Mouse (Mus musculus) intestine, embryonic 16.5 days (tissue): ENCODE results near the gene Capn15. TPM values are rescaled to one million over a fixed set of nuclear protein-coding genes. Genes with fewer than 3 reads are reported as not detected.
A peak's percentile ranks its signal among the peaks of the same experiment; 100 is the strongest.

Source experiments
- ATAC-seq: fragments of 200-750 bp; cut with Nextera tagmentation; 2 replicates; pipeline ENCODE4 v1.8.0; 2017; ENCODE audit warnings: moderate TSS enrichment, moderate library complexity
- H3K27ac ChIP-seq: fragments of 300-500 bp; sonication (generic); 2 replicates; pipeline ENCODE4 v1.5.1; 2014; ENCODE audit warnings: mild to moderate bottlenecking, low read length
- H3K27me3 ChIP-seq: fragments of 300-500 bp; sonication (generic); replicated peaks from 2 replicates; pipeline ENCODE4 v1.6.1; 2014; ENCODE audit warnings: low read length, control low read depth, mixed read lengths; ENCODE audit not compliant: control insufficient read depth, insufficient read depth
- H3K36me3 ChIP-seq: fragments of 300-500 bp; sonication (generic); 2 replicates; pipeline ENCODE4 v1.6.1; 2014; ENCODE audit warnings: low read length, control low read depth; ENCODE audit not compliant: control insufficient read depth, insufficient read depth
- H3K4me1 ChIP-seq: fragments of 300-500 bp; sonication (generic); 2 replicates; pipeline ENCODE4 v1.6.1; 2014; ENCODE audit warnings: low read length, control low read depth, mixed read lengths; ENCODE audit not compliant: control insufficient read depth, insufficient read depth
- H3K4me2 ChIP-seq: fragments of 300-500 bp; sonication (generic); 2 replicates; pipeline ENCODE4 v1.6.1; 2014; ENCODE audit warnings: low read depth, low read length, control low read depth
- H3K4me3 ChIP-seq: fragments of 300-500 bp; sonication (generic); 2 replicates; pipeline ENCODE4 v1.5.1; 2014; ENCODE audit warnings: mild to moderate bottlenecking, low read length
- H3K9ac ChIP-seq: fragments of 300-500 bp; sonication (generic); 2 replicates; pipeline ENCODE4 v1.6.1; 2014; ENCODE audit warnings: low read depth, low read length
- H3K9me3 ChIP-seq: fragments of 300-500 bp; sonication (generic); 2 replicates; pipeline ENCODE4 v1.6.1; 2016; ENCODE audit warnings: low read length, control low read depth; ENCODE audit not compliant: control insufficient read depth
- WGBS: fragments of 180-500 bp; shearing (Covaris S2); extraction: QIAGEN DNeasy Blood & Tissue Kit; methylation state at CpG from one replicate; pipeline ENCODE4 v1.1.7; 2014; 5-methylcytosine and 5-hydroxymethylcytosine counted together
- polyA plus RNA-seq: library from polyadenylated mRNA; unstranded; fragments of >200 nt; fragmentation: Nextera tagmentation; extraction: Ambion mirVana; gene quantifications from 2 replicates; pipeline ENCODE4 v1.2.1, GENCODE M21; 2015

Gene Capn15
- polyA plus RNA-seq, result 22.3 and 24.5 TPM in 2 replicates

DNA sequence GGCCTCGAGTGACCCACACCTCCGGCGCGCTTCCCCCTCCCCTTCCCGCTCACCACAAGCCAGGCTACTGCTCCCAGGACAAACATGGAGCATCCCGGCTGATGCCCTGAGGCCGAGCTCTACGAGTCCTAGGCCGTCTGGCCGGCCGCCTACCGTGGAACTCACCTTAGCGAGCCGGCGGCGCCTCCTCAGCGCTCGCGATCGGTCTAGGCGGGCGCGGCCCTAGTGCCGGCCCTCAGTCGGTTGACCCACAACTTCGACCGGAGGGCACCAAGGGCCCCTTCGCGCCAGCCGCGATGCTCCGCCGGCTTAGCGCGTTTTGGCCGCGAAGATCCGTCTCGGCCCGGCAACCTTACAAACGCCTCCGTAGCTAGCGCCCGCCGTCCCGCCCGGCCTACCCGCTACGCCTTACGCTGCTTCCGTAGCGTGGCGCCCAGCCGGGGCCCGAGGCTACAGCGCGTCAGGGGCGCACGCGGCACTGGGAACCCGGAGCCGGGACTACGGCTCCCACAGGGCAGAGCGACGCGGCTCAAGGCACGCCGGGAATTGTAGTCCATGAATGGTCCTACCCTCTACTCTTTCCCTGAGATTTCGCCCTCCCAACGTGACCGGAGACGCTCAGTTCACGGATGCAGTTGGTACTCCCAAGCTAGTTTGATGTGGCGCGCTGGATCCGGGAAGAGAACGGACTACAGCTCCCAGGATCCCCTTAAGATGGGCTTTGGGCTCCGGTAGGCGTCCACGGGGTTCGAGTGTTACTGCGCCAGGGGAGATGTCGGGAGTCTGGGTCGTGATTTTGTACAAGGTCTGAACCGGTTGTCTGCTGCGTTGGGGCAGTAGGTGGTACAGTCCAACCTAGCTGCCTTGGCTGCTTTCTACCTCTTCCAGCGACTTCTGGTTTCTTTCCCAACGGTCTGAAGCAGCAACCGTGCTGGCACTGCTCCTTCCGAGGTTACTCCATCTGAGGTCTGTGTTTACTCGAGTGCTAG lies at the start of gene Capn15:
Capn15 (minus strand) TSS at position 491 of the 989 bp plus-strand sequence.
- peak within 1 kb of the TSS; percentile 84 for H3K9ac ChIP-seq
- peak within 1 kb of the TSS; percentile 84 for H3K27ac ChIP-seq
- peak; percentile 99 for ATAC-seq
- H3K4me3 ChIP-seq, result peak within 1 kb of the TSS; percentile 86
- H3K4me2 ChIP-seq, result peak within 1 kb of the TSS; percentile 87
- no peaks in the 10 kb centered on the region for H3K9me3 ChIP-seq
- peaks cover 27% of the 10 kb centered on the region for H3K4me1 ChIP-seq
- no peaks in the 10 kb centered on the region for H3K27me3 ChIP-seq
- WGBS, result under 1% methylated on average over 91 of the region's 91 CpGs
- H3K36me3 ChIP-seq, result 0 out of 2 replicates have a peak, but pooled peaks cover 4% of the 10 kb centered on the region

DNA sequence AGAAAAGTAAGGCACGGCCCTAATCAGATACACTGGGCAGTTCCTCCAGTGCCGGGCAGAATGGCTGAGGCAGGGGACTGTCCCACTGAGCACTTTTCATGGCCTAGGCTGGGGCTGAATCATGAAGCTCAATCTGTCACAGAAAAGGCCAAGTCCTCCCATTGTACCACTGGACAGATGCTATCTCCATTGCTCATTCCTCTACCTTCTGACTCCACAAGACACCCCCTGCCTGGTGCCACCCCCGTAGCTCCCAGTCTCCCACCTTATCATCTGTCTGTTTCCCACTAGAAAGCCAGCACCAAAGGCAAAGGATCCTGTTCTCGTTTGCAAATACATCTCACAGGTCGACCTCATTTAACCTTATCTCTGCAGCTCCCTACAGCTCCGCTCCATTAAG lies 46.4 kb upstream of the Capn15 start:
- H3K27ac ChIP-seq, result no peak overlapping the region
- no peaks in the 10 kb centered on the region for H3K36me3 ChIP-seq

DNA sequence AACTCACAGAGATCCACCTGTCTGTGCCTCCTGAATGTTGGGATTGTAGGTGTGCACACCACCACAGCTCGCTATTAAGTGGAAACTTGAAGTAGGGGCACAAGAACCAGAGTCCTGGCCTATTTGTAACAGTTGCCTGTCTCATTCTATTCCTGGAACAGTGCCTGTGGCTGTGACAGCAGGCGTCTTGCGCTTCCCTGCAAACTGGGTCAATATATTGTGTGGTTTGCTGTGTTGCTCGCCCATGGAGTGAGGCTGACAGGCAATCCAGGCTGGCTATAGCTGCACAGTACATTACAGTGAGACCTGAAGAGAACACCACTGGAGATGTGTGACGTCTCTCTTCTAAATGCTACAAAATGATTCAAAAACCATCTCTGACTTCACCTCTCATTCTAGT lies 46.0 kb upstream of the Capn15 start:
- H3K4me2 ChIP-seq, result no peak overlapping the region
- 95% methylated on average over 5 of the region's 5 CpGs for WGBS
- no peak for ATAC-seq

More for the DNA sequence above, 46.4 kb upstream of the Capn15 start:
- ATAC-seq, result no peak
- no peak overlapping the region for H3K9ac ChIP-seq
- H3K4me3 ChIP-seq, result no peak overlapping the region
- no peak overlapping the region for H3K4me2 ChIP-seq
- 79% methylated on average over 6 of the region's 6 CpGs for WGBS
- no peaks in the 10 kb centered on the region for H3K4me1 ChIP-seq
- H3K27me3 ChIP-seq, result no peaks in the 10 kb centered on the region
- no peaks in the 10 kb centered on the region for H3K9me3 ChIP-seq

DNA sequence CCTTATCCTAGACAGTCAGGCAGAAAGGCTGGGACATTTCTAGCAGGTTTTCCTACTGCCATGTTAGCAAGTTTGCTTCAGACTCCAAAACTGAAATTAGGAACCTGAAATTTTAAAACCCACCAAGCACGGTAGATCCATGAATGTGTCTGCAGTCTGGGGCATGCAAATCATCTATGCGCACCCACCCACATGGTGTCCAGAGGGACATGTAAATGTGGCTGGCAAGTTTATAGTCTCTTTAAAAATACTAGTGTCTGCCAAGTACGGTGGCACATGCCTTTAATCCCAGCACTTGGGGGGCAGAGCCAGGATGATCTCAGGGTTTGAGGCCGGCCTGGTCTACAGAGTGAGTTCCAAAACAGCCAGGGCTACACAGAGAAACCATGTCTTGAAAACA lies 42.7 kb upstream of the Capn15 start:
- Histone ChIP-seq H3K27me3 (no peaks in the 10 kb centered on the region), H3K36me3 (no peaks in the 10 kb centered on the region), H3K4me1 (no peaks in the 10 kb centered on the region), H3K4me2 (no peak overlapping the region), H3K4me3 (no peak overlapping the region), H3K9me3 (no peaks in the 10 kb centered on the region), H3K27ac (no peak overlapping the region), H3K9ac (no peak overlapping the region)
- no peak for ATAC-seq
- 88% methylated on average over 4 of the region's 4 CpGs for WGBS

More for the DNA sequence above, 46.0 kb upstream of the Capn15 start:
- Histone ChIP-seq H3K9ac (no peak overlapping the region), H3K4me1 (no peaks in the 10 kb centered on the region), H3K36me3 (no peaks in the 10 kb centered on the region), H3K9me3 (no peaks in the 10 kb centered on the region), H3K27ac (no peak overlapping the region), H3K27me3 (no peaks in the 10 kb centered on the region), H3K4me3 (no peak overlapping the region)

DNA sequence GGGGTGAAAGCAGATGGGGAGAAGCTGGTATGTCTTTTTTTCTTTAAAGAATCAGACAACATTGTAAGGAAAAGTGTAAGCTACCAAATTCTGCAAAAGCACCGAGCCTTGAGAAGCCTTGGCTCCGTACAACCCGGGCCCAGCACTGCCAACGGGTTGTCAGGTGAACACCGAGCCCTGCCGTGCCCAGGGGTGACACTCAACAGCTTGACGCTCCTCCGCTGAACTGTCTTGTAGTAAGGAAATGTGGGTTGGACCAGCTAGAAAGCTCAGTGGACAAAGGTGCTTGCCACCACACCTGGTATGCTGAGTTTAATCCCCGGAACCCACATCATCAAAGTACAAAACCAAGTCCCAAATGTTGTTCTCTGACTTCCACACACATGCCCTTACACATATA lies 39.1 kb upstream of the Capn15 start:
- H3K4me2 ChIP-seq, result no peak overlapping the region
- H3K4me1 ChIP-seq, result 0 out of 2 replicates have a peak, but pooled peaks cover 8% of the 10 kb centered on the region
- H3K36me3 ChIP-seq, result no peaks in the 10 kb centered on the region
- no peak overlapping the region for H3K9ac ChIP-seq
- ATAC-seq, result no peak
- no peaks in the 10 kb centered on the region for H3K27me3 ChIP-seq
- no peak overlapping the region for H3K4me3 ChIP-seq
- no peak overlapping the region for H3K27ac ChIP-seq
- WGBS, result 99% methylated on average over 9 of the region's 9 CpGs
- no peaks in the 10 kb centered on the region for H3K9me3 ChIP-seq

DNA sequence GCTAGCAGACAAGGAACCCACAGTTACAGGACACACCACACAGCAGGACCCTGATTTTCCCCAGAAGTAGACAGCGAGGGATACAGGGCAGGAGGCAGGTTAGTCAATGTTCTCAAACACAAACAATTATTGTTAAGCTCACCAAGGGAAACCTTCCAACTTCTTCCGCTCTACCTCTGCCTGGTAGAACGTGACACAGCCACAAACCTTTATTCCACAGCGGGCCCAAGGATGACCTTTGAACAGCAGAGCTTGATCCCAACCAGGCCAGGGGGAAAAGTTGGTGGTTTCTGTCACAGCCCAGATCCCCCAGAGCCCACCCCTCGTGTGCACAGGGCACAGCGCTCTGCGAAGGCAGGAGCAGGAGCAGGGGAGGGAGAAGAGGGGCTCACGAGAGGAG lies 38.4 kb upstream of the Capn15 start:
- Histone ChIP-seq H3K27me3 (no peaks in the 10 kb centered on the region), H3K4me3 (no peak overlapping the region), H3K4me2 (no peak overlapping the region), H3K27ac (0 out of 2 replicates have a peak overlapping the region, but pooled peaks have one; percentile 40), H3K9me3 (no peaks in the 10 kb centered on the region), H3K4me1 (0 out of 2 replicates have a peak, but pooled peaks cover 8% of the 10 kb centered on the region), H3K36me3 (no peaks in the 10 kb centered on the region), H3K9ac (no peak overlapping the region)
- whole genome bisulfite sequencing, result 89% methylated on average over 8 of the region's 8 CpGs
- ATAC-seq, result no peak

DNA sequence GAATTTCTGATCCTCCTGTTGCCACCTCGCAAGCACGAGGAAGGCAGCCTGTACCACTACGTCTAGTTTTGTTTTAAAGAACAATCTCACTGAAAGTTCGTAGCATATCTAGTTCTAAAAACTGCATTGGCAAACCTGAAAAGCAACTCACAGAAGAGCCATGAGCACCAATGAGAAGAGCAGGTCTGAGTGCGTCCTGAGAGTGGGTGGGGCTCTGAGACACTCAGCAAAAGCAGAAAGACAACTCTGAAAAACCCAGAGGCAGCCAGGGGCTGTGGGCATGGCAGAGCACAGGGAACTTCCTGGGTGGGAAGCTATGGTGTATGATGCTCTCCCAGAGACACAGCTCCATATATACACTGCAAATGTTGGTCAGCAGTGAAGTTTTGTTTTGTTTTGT lies 37.6 kb upstream of the Capn15 start:
- H3K36me3 ChIP-seq, result no peaks in the 10 kb centered on the region
- no peak overlapping the region for H3K27ac ChIP-seq
- no peak overlapping the region for H3K4me2 ChIP-seq
- no peak overlapping the region for H3K9ac ChIP-seq
- H3K4me1 ChIP-seq, result 0 out of 2 replicates have a peak, but pooled peaks cover 8% of the 10 kb centered on the region
- no peak for ATAC-seq
- no peaks in the 10 kb centered on the region for H3K27me3 ChIP-seq
- 82% methylated on average over 5 of the region's 5 CpGs for WGBS
- no peak overlapping the region for H3K4me3 ChIP-seq
- no peaks in the 10 kb centered on the region for H3K9me3 ChIP-seq

DNA sequence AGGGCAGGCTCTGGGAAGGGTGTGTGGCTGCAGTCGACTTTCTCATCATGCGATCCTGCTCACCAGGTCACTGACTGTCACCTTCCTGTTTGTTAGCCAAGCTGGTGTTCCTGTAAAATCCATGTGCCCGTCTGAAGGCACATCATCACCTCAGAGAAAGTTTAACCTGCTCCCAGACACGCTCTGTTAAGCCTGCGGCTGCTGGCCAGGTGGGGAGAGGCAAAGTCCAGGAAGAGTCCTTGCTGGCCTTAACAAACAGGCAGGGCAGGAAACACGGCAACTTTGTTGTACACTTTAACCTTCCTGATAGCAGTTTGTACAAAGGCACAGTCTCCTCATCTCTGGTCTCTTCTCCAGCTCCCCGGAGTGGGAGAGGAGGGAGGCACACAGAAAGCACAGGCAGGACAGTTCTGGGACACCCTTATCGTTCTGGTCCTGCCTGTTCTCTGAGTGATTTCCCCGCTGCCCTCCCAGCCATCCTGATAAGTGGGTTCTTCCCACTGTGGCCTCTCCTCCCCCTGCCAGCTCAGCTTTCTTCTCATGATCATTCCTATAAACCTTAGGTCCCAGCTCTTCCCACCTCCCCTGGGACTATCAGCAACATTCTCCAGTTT lies 36.2 kb upstream of the Capn15 start:
- no peaks in the 10 kb centered on the region for H3K36me3 ChIP-seq
- peak overlapping the region; percentile 34; the same call in 1 of the 2 replicates for H3K9ac ChIP-seq
- no peaks in the 10 kb centered on the region for H3K9me3 ChIP-seq
- H3K4me3 ChIP-seq, result peak overlapping the region; percentile 1; the same call in 1 of the 2 replicates
- ATAC-seq, result peak; percentile 86
- 0 out of 2 replicates have a peak, but pooled peaks cover 14% of the 10 kb centered on the region for H3K4me1 ChIP-seq
- H3K4me2 ChIP-seq, result peak overlapping the region; percentile 26
- no peaks in the 10 kb centered on the region for H3K27me3 ChIP-seq
- H3K27ac ChIP-seq, result peak overlapping the region; percentile 91
- WGBS, result 61% methylated on average over 9 of the region's 9 CpGs

DNA sequence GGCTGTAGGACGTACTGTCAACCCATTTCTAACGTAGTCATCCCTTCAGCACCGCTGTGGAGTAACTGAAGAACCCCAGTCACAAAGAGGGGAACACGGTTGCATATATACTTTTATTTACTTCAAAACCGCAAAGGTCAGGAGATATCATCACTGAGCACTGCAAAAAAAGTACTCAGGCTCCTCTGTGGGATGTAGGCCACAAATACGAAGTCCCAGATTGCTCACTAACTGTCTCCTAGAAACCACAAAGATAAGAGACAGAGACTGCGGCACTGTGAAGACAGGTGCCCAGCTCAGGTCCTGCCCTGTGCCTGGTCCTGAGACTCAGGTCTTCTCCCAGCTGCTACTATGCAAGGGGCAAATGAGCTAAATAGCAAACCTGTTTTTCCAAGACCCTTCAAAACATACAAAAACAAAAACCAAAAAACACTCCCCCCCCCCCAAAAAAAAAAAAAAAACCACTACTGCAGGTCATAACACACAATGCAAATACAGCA lies 35.3 kb upstream of the Capn15 start:
- Histone ChIP-seq H3K4me3 (no peak overlapping the region), H3K27ac (no peak overlapping the region), H3K36me3 (no peaks in the 10 kb centered on the region), H3K9me3 (no peaks in the 10 kb centered on the region), H3K4me2 (peak overlapping the region; percentile 26; the same call in 1 of the 2 replicates), H3K27me3 (no peaks in the 10 kb centered on the region), H3K9ac (no peak overlapping the region), H3K4me1 (0 out of 2 replicates have a peak, but pooled peaks cover 14% of the 10 kb centered on the region)
- WGBS, result 84% methylated on average over 7 of the region's 7 CpGs
- ATAC-seq, result no peak
